Mouse (Mus musculus): ENCODE measurements at regions not wholly inside any gene's neighbourhood (a gene's known extent, or its start where the extent isn't known, plus 50 kb on each side); places are given as distances from the start of the nearest gene placed in this dataset.

DNA sequence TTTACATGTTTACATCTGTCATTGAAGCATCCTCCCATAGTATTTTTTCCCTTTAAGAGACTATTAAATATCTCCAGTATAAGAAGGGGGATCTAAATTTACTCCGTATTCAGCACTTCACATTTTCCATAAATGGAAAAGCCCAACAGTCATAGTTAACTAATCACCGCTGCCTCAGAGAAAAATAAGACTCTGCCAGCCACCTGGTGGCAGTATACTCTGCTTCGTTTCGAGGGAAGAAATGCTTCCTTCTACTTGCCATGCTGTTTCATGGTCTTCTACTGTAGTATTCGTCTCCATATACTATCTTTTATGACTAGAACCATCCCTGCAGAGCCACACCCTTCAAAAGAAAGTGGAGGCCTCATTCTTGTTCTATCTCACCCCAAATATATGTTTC is 52.0 kb upstream of the Tro start:
- peak; percentile 21 for DNase-seq

All from lung, postnatal 14 days (tissue).